Mouse (Mus musculus) embryonic facial prominence, embryonic 12.5 days (tissue): Measurements from ENCODE around the gene Cwc25. TPM values are rescaled to one million over a fixed set of nuclear protein-coding genes. Genes with fewer than 3 reads are reported as not detected.
A peak's percentile ranks its signal among the peaks of the same experiment; 100 is the strongest.

Experiments used
- ATAC-seq: fragments of 200-750 bp; cut with Nextera tagmentation; 2 replicates; pipeline ENCODE4 v1.8.0; 2017; ENCODE audit not compliant: insufficient number of reproducible peaks, insufficient read depth, low FRiP score, low TSS enrichment
- H3K27ac ChIP-seq: fragments of 300-500 bp; sonication (generic); 2 replicates; pipeline ENCODE4 v1.5.1; 2016; ENCODE audit warnings: mild to moderate bottlenecking
- H3K27me3 ChIP-seq: fragments of 300-500 bp; sonication (generic); 2 replicates; pipeline ENCODE4 v1.6.1; 2016; ENCODE audit warnings: mild to moderate bottlenecking, moderate library complexity
- H3K36me3 ChIP-seq: fragments of 300-500 bp; sonication (generic); 2 replicates; pipeline ENCODE4 v1.6.1; 2016; ENCODE audit warnings: mild to moderate bottlenecking
- H3K4me1 ChIP-seq: fragments of 300-500 bp; sonication (generic); 2 replicates; pipeline ENCODE4 v1.6.1; 2016
- H3K4me2 ChIP-seq: fragments of 300-500 bp; sonication (generic); replicated peaks from 2 replicates; pipeline ENCODE4 v1.6.1; 2016; ENCODE audit warnings: mild to moderate bottlenecking, moderate library complexity
- H3K4me3 ChIP-seq: fragments of 300-500 bp; sonication (generic); 2 replicates; pipeline ENCODE4 v1.5.1; 2016; ENCODE audit warnings: mild to moderate bottlenecking
- H3K9ac ChIP-seq: fragments of 300-500 bp; sonication (generic); 2 replicates; pipeline ENCODE4 v1.6.1; 2016; ENCODE audit warnings: mild to moderate bottlenecking, moderate library complexity
- H3K9me3 ChIP-seq: fragments of 300-500 bp; sonication (generic); 2 replicates; pipeline ENCODE4 v1.6.1; 2016; ENCODE audit warnings: mild to moderate bottlenecking, moderate library complexity
- WGBS: fragments of 180-500 bp; shearing (Covaris S2); methylation state at CpG from one replicate; pipeline ENCODE4 v1.1.7; 2016; 5-methylcytosine and 5-hydroxymethylcytosine counted together
- polyA plus RNA-seq: library from polyadenylated mRNA; unstranded; fragments of >200 nt; fragmentation: Nextera tagmentation; extraction: Ambion mirVana; gene quantifications from 2 replicates; pipeline ENCODE4 v1.2.1, GENCODE M21; 2016

Cwc25 gene
- polyA plus RNA-seq, 1 experiment from 2014 or later = 24.8 TPM

GRCm38 (mm10) chr11:97701581-97702392 lies 64.6 kb downstream of the Cwc25 start:
- H3K36me3 ChIP-seq = peaks cover 10% of the 10 kb centered on the region
- peak overlapping the region; percentile 89 for H3K4me2 ChIP-seq
- H3K9me3 ChIP-seq = no peaks in the 10 kb centered on the region
- peaks cover 33% of the 10 kb centered on the region for H3K4me1 ChIP-seq
- 50% methylated on average over 15 of the region's 15 CpGs for WGBS
- no peak overlapping the region for H3K9ac ChIP-seq
- no peak for ATAC-seq
- H3K27ac ChIP-seq = peak overlapping the region; percentile 84; the same call in 1 of the 2 replicates
- no peaks in the 10 kb centered on the region for H3K27me3 ChIP-seq
- H3K4me3 ChIP-seq = peak overlapping the region; percentile 91

GRCm38 (mm10) chr11:97700746-97701580 lies 65.4 kb downstream of the Cwc25 start:
- H3K9ac ChIP-seq = peak overlapping the region; percentile 97
- no peak for ATAC-seq
- H3K27ac ChIP-seq = peak overlapping the region; percentile 98
- H3K9me3 ChIP-seq = no peaks in the 10 kb centered on the region
- WGBS = 19% methylated on average over 30 of the region's 30 CpGs
- peaks cover 42% of the 10 kb centered on the region for H3K4me1 ChIP-seq
- H3K4me2 ChIP-seq = peak overlapping the region; percentile 89
- no peaks in the 10 kb centered on the region for H3K27me3 ChIP-seq
- H3K4me3 ChIP-seq = peak overlapping the region; percentile 91
- H3K36me3 ChIP-seq = 0 out of 2 replicates have a peak, but pooled peaks cover 2% of the 10 kb centered on the region

- Histone ChIP-seq H3K36me3 (no peaks in the 10 kb centered on the region), H3K4me2 (peak within 1 kb of the TSS; percentile 89), H3K9ac (peak within 1 kb of the TSS; percentile 97), H3K4me1 (peaks cover 49% of the 10 kb centered on the region), H3K9me3 (no peaks in the 10 kb centered on the region), H3K4me3 (peak within 1 kb of the TSS; percentile 91), H3K27ac (peak within 1 kb of the TSS; percentile 98), H3K27me3 (no peaks in the 10 kb centered on the region)
- under 1% methylated on average over 85 of the region's 85 CpGs for WGBS
- ATAC-seq = no peak
Measured at GRCm38 (mm10) chr11:97700003-97700745, 66.2 kb downstream of the Cwc25 start, which contains the start of gene Pcgf2. Gene Pcgf2 (minus strand): TSS chr11:97700497.

GRCm38 (mm10) chr11:97699626-97700002 lies 66.7 kb downstream of the Cwc25 start:
- WGBS = 0% methylated on average over 5 of the region's 9 CpGs
- no peak for ATAC-seq
- Histone ChIP-seq H3K27me3 (no peaks in the 10 kb centered on the region), H3K36me3 (no peaks in the 10 kb centered on the region), H3K4me2 (peak overlapping the region; percentile 89), H3K4me1 (peaks cover 55% of the 10 kb centered on the region), H3K27ac (peak overlapping the region; percentile 98), H3K4me3 (peak overlapping the region; percentile 91), H3K9ac (peak overlapping the region; percentile 97), H3K9me3 (no peaks in the 10 kb centered on the region)

GRCm38 (mm10) chr11:97698741-97699611 lies 67.4 kb downstream of the Cwc25 start:
- no peaks in the 10 kb centered on the region for H3K36me3 ChIP-seq
- H3K27ac ChIP-seq = peak overlapping the region; percentile 98
- ATAC-seq = peak; percentile 1; the same call in 1 of the 2 replicates
- peak overlapping the region; percentile 89 for H3K4me2 ChIP-seq
- H3K27me3 ChIP-seq = no peaks in the 10 kb centered on the region
- peaks cover 56% of the 10 kb centered on the region for H3K4me1 ChIP-seq
- peak overlapping the region; percentile 97 for H3K9ac ChIP-seq
- under 1% methylated on average over 63 of the region's 63 CpGs for WGBS
- no peaks in the 10 kb centered on the region for H3K9me3 ChIP-seq
- peak overlapping the region; percentile 91 for H3K4me3 ChIP-seq

GRCm38 (mm10) chr11:97697891-97698529 lies 68.3 kb downstream of the Cwc25 start:
- H3K36me3 ChIP-seq = peaks cover 5% of the 10 kb centered on the region
- peak overlapping the region; percentile 97 for H3K9ac ChIP-seq
- no peaks in the 10 kb centered on the region for H3K9me3 ChIP-seq
- H3K4me2 ChIP-seq = peak overlapping the region; percentile 89
- H3K4me1 ChIP-seq = peaks cover 54% of the 10 kb centered on the region
- ATAC-seq = no peak
- peak overlapping the region; percentile 98 for H3K27ac ChIP-seq
- peak overlapping the region; percentile 91 for H3K4me3 ChIP-seq
- H3K27me3 ChIP-seq = no peaks in the 10 kb centered on the region
- 1% methylated on average over 14 of the region's 14 CpGs for WGBS

GRCm38 (mm10) chr11:97697199-97697890 lies 69.0 kb downstream of the Cwc25 start:
- Histone ChIP-seq H3K9ac (peak overlapping the region; percentile 97), H3K9me3 (no peaks in the 10 kb centered on the region), H3K4me1 (peaks cover 54% of the 10 kb centered on the region), H3K27ac (peak overlapping the region; percentile 98), H3K36me3 (peaks cover 12% of the 10 kb centered on the region), H3K4me2 (peak overlapping the region; percentile 89), H3K27me3 (no peaks in the 10 kb centered on the region), H3K4me3 (peak overlapping the region; percentile 91)
- WGBS = 48% methylated on average over 11 of the region's 11 CpGs
- no peak for ATAC-seq

- H3K27ac ChIP-seq = 0 out of 2 replicates have a peak overlapping the region, but pooled peaks have one; percentile 0
- H3K9ac ChIP-seq = no peak overlapping the region
- no peaks in the 10 kb centered on the region for H3K27me3 ChIP-seq
- H3K4me2 ChIP-seq = peak overlapping the region; percentile 89
- H3K36me3 ChIP-seq = peaks cover 19% of the 10 kb centered on the region
- no peak for ATAC-seq
- WGBS = 56% methylated on average over 8 of the region's 8 CpGs
- no peaks in the 10 kb centered on the region for H3K9me3 ChIP-seq
- H3K4me3 ChIP-seq = peak overlapping the region; percentile 91; the same call in 1 of the 2 replicates
- peaks cover 50% of the 10 kb centered on the region for H3K4me1 ChIP-seq
Measured at GRCm38 (mm10) chr11:97696669-97697068, 69.7 kb downstream of the Cwc25 start.

- Histone ChIP-seq H3K27ac (0 out of 2 replicates have a peak overlapping the region, but pooled peaks have one; percentile 41), H3K4me2 (peak overlapping the region; percentile 28), H3K4me3 (peak overlapping the region; percentile 16; the same call in 1 of the 2 replicates), H3K27me3 (no peaks in the 10 kb centered on the region), H3K4me1 (peaks cover 42% of the 10 kb centered on the region), H3K36me3 (peaks cover 27% of the 10 kb centered on the region), H3K9me3 (no peaks in the 10 kb centered on the region), H3K9ac (no peak overlapping the region)
- WGBS = 37% methylated on average over 9 of the region's 9 CpGs
- ATAC-seq = no peak
Measured at GRCm38 (mm10) chr11:97695712-97696401, 70.5 kb downstream of the Cwc25 start.
